Mouse (Mus musculus): ENCODE measurements around the gene Bfsp2.

DNA sequence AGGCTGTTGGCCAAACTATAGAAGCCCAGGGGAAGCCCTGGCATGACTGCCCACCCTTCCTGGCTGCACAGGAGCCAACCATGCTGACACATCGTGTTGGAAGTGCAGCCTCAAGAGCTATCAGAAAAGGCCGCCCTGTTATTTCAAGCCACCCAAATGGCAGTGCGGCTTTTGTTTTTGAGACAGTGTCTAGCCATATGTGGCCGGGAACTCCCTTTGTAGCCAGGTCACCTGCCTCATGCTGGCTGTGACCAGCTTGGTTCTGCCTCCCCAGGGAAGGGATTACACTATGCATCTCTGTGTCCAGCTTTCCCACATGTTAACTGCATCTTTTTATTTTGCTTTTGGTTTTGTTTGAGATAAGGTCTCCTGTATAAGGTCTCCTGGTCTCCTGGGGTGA, 99.7 kb downstream of the Bfsp2 start:
- TF ChIP-seq CTCF (IDR thresholded peaks at IDR 0.05; ENCODE audit: low read depth) (no peak), EP300 (optimal IDR thresholded peaks at IDR 0.05) (no peak)

All from stomach, postnatal 0 days (tissue).